Mouse (Mus musculus): ENCODE measurements around the gene Zfp821.

GRCm38 (mm10) chr8:109738049-109738380, 32.7 kb downstream of the Zfp821 start:
- TF ChIP-seq CTCF (IDR thresholded peaks at IDR 0.05; ENCODE audit: low read depth, low read length) (no peak), POLR2A (IDR thresholded peaks at IDR 0.05; ENCODE audit: extremely low read depth, insufficient read depth, low read length) (no peak)
